Mouse (Mus musculus) hematopoietic stem cell, adult 5-6 weeks (primary cell): Measurements from ENCODE around the gene Dpep3. TPM values are rescaled to one million over a fixed set of nuclear protein-coding genes. Genes with fewer than 3 reads are reported as not detected.

Experiments used
- ATAC-seq, 2 experiments: fragments of 125-278 bp in 1 of 2; replicated peaks in 1 of 2; 2 replicates each; pipeline ENCODE4 v1.8.0; 2016 to 2017; ENCODE audit warnings: inconsistent platforms in 2 of 2, mild to moderate bottlenecking in 2 of 2, moderate number of reproducible peaks in 2 of 2, low read depth in 1 of 2, moderate TSS enrichment in 1 of 2; ENCODE audit not compliant: low FRiP score in 2 of 2, poor library complexity in 2 of 2, severe bottlenecking in 2 of 2, insufficient read depth in 1 of 2, low TSS enrichment in 1 of 2
- total RNA-seq: library from RNA; stranded (forward); fragments of 172-1452, 232-1000 nt; gene quantifications from 2 replicates; pipeline ENCODE4 v1.2.3, GENCODE M21; 2017

The Dpep3 gene
- total RNA-seq, 1 experiment from 2014 or later = not detected

DNA sequence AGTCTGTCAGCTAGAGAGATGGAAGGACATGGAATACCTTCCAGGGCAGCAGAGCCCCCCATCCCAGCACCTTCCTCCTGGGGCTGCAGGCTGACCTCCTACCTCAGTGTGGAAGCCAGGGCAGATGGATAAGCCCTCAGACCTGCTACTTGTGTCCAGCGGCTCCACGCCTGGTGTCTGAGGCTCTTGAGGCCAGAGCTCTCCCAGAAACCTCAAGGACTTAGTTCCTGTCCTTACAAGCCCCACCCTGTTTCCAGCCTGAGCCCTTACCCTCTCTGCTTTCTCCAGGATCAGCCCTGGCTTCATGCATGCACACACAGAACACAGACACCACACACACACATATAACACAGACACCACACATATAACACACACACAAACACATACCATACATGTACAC is 12.3 kb upstream of the Dpep3 start:
- ATAC-seq = no peak

DNA sequence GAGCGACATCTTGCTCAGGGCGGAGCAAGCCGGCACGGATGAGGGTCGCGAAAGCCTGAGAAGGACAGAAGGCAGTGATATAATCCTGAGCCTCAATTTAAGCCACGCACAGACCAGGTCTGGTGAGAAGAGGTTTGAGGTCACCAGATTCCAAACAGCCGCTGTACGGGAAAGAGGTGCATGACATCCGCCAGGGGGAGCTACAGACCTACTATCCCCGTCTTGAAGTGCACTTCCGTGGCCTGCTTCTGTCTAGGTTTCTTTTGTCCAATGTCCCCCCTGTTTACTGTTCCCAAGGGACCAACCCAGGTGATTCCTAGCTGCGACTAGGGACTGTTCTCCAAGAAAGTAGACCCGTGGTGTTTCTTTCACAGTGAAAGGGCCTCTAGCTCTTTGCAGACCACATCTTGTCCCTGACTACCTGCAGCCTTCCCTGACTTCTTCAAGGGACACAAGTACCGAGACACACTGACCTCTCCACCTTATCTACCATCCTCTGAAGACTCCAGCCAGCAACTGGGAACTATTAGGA is 11.7 kb upstream of the Dpep3 start, which contains the start of gene Dus2:
Gene Dus2 (plus strand): TSS at position 482 of the 532 bp plus-strand sequence.
- peak; percentile 88 to 89 for ATAC-seq

DNA sequence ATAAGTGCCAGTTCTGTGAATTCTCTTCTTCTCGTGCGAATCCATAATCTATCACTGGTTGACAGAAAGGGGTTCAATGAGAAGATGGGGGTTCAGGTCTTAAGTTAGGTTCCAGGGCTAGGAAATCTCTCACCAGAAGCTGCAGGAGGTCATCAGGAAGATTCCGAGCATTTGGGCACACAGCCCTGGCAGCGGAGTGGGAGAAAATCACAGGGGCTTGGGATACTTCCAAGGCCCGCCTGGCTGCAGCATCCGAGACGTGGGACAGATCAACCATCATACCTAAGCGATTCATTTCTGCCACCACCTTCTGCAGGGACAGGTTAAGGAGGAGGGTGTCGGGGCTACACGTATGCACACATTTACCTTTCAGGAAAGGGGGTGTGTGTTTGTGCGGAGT is 9.3 kb upstream of the Dpep3 start:
- ATAC-seq = no peak

DNA sequence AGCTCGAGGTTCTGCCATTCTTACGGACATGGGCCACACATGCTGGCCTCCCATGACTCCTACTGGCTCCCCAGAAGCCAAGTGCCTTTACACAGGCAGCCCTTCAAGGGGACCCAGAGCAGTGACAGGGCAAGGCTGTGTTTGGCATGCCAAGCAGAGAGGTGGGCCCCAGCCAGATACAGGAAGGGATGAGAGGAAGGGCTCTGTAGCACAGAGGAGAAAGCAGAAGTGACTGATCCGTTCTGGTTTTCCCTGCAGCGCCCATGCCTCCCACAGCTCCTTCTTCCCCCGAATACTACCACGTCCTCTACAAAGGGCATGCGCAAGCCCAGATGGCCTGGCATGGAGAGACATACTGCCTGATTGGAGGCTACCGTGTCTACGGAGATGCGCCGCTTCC is 4.2 kb upstream of the Dpep3 start:
- ATAC-seq = peak; percentile 83 to 87

DNA sequence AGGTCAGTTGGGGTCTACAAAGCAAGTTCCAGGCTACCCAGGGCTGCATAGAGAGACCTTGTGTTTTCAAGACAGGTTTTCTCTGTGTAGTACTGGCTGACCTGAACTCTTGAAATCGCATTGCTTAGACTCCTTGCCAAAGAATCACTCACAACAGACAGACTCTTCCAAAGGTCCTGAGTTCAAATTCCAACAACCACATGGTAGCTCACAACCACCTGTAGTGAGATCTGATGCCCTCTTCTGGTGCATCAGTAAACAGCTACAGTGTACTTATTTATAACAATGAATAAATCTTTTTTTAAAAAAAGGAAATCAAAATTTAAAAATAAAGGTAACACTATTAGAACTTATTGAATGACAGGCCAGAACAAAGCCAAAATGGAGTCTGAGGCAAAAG is 1.9 kb upstream of the Dpep3 start:
- ATAC-seq = no peak

DNA sequence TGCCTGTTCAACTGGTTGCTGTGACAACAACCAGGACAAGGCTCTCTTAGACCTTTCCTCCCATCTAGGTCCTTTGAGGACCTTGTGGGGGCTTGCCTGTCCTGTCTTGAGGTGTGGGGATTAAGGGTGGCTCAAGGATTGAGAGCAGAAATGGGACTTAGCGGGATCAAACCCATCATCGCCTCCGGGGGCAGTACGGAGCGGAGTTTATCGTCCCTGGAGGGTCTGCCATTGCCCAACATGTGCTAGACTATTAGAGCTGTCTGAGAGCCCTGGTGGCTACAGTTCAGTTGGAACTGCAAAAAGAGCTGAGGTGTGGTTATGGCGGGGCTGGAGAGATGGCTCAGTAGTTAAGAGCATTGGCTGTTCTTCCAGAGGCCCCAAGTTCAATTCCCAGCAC is 3.9 kb downstream of the Dpep3 start:
- ATAC-seq = no peak

DNA sequence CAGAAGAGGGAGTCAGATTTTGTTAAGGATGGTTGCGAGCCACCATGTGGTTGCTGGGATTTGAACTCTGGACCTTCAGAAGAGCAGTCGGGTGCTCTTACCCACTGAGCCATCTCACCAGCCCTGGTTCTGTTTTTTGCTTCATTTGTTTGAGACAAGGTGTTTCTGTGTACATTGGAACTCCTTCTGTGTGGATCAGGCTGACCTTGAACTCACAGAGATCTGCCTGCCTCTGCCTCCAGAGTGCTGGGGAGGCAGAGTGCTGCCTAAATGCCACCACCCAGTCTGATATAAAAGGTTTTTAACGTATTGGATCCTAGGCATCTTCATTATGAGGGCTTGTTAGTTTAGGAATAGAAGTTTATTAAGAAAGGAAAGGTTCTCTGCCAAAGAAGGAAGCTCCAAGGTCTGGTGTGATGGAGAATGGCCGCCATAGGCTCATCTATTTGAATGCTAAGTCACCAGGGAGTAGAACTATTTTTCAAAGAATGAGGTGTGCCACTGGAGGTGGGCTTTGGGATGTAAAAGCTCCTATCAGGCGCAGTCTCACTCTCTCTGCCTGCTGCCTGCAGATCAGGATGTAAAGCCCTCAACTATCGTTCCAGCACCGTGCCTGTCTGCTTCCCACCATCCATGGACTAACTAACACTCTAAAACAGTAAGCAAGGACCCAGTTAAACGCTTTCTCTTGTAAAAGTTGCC is 8.1 kb downstream of the Dpep3 start:
- ATAC-seq = no peak

DNA sequence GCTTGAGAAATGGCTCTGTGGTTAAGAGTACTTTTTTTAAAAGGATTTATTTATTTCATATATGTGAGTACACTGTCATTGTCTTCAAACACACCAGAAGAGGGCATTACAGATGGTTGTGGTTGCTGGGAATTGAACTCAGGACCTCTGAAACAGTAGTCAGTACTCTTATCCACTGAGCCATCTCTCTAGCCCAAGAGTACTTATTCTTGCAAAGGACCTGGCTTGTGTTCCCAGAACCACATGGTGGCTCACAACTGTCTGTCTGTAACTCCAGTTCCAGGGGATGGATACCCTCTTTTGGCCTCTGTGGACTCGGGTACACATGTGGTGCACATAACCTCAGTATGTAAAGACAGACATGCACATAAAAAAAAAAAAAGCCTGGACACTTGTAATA is 9.9 kb downstream of the Dpep3 start:
- ATAC-seq = no peak

DNA sequence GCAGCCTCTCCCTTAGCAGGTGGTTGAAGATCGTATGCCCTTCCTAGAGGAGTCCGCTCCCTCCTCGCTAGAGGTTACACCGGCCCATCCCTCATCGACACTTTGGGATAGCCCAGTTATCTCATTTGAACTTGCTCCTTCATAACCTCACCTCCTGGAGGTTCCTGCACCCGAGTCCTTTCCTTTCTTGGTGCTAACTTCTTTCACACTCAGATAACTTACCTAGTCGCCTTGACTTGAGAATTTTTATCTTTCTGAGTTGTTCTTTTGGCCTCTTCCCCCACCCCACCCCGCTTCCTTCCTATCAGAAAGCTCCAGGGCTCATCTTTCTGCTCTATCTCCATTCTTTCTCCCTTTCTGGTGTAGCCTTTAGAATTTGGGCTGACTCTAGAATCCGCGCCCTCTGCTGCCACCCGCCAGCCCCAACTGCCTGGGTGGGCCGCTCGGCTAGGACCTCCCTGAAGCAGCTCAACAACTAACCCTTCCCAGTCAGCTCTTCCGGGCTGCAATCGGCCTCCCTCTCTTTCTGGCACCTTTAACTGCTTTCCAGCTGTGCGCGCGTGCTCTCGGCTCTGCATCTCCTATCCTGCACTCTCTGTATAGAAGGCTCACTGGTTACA is 12.4 kb downstream of the Dpep3 start:
- peak; percentile 23 to 51; a peak in 2 of 4 replicates for ATAC-seq

DNA sequence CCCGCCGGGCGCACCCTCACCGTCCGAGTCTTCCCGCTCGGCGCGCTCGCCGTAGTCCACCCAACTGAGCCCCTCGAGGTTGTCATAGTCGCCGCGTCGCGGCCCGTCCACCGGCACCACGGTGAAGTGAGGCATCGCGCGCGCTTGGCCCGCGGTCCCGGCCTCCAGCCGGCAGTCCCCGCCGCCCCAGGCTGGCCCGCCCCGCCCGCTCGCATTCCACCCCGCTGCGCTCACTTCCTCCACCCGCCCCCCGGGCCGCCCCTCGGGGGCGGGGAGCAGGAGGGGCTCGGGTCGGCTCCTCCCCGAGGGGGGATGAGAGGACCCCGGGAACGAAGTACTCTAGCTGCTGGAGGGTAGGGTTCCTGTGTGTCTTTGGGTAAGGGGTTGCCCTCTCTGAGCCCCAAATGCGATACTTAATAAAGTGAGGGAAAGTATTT is 13.3 kb downstream of the Dpep3 start, which contains the start of gene Slc12a4:
Gene Slc12a4 (minus strand): TSS at position 193 of the 437 bp plus-strand sequence.
- ATAC-seq = peak; percentile 30 to 55; a peak in 2 of 4 replicates

DNA sequence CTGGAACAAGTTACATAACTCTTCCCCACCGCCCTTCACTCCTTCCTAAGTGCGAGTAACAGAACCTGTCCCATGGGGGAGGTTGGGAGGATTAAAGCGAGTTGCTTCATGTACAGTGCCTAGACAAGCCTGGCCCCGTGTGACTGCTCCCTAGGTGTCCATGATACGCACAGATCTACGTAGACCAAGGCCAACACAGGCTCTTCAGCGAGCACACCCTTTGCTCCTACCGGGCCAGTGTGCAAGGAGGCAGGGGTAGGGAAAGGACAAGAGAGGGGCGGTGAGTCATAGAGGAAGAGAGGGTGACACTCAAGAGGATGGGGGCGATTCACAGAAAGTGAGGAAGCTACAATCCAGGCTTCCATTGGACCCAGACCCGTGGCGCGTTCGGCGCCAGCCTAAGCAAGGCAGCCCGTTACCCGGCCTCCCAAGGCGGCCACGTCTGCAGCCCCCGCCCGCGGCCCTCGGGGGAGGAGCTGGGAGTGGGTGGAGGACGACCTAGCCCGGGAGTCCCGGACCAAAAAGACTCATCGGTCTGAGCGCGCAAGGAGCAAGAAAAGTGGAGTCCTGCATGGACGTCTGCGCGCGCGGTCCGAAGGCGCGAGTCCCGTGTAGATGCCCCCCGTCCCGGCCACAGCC is 13.8 kb downstream of the Dpep3 start:
- peak in 1 of 2 experiments; percentile 30; a peak in 2 of 4 replicates for ATAC-seq

DNA sequence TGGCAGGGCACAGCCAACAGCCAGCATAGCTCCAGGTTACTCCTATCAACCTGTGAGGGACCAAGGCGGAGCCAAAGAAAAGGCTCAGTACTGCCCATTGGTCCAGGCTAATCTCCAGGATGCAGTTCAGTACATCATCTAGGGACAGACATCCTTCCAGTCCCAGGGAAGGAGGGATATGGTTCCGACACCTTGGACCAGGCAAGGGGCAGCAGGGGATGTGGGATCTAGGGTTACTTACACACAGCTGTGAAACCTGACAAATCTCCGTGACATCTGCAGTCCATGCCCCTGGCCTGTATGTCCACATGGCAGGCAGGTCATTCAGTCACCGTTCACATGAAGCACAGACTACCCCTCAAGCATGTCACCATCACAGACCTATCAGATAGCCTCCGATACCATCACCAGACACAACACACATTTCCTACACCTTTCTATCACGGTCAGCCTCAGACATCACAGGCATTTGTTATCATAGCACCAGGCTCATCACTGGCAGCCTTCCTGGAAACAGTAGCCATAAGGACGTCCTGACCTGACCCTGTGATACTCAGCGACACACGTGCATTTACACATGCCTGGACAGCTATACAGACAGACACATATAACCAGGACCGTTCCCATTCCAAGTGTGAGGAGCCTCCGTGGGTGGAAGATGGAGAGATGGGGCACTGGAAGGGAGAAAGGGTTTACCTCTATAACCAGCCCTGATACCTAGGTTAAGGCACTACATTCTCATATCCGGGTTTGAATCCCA is 14.5 kb downstream of the Dpep3 start:
- no peak for ATAC-seq

DNA sequence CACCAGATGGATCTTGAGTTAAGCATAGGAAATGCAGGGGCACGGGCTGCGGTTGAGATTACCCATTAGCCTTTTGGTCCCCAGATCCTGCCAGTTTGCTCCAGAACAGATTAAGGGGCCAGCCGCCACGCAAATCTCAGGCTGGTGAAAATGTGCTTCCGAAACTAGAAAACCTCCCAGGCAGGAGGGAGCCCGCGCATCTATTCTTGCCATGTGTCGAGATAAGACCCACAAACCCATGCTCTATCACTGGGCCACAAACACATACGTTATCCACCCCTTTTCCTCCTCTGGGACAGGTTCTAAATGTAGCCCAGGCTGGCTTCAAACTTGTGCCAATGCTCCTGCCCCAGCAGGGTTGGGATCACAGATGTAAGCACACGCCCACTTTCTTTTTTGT is 17.7 kb downstream of the Dpep3 start:
- no peak; a peak in 1 of 4 replicates for ATAC-seq

DNA sequence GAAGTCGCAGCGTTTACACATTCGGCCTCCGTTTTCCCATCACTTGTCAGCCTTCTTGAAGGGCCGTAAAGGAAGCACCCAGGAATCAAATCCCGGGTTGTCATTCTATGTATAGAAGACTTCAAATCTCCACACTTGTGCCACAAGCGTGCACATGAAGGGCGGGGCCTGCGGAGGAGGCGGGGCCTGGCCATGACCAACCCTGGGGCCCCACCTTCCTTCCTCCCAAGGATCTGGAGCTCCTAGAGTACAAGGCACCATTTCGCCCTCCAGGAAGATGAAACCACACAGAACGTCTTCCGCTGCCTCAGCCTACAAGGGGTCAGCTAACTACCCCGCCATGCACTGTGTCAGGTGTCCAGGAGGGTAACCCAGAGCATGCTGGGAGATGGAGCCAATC is 18.1 kb downstream of the Dpep3 start:
- ATAC-seq = no peak

DNA sequence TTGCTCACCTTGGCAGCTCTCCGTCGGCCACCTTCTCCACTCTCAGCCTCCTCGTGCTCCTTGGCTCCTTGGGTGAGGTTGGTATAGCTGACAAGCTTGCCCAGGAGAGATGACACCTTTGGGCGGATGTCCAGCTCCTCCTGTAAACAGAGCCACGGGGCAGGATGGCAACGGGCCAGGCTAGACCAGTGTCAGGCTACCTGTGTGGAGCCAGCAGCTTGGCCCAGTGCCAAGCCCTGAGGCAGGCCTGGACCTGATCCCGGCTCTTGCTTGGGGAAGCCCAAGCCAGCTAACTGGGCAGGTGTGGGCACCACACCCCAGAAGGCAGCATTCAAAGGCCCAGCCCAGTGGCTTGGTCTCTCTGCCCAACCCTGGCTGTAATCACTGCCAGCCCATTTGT is 19.9 kb downstream of the Dpep3 start:
- no peak for ATAC-seq

DNA sequence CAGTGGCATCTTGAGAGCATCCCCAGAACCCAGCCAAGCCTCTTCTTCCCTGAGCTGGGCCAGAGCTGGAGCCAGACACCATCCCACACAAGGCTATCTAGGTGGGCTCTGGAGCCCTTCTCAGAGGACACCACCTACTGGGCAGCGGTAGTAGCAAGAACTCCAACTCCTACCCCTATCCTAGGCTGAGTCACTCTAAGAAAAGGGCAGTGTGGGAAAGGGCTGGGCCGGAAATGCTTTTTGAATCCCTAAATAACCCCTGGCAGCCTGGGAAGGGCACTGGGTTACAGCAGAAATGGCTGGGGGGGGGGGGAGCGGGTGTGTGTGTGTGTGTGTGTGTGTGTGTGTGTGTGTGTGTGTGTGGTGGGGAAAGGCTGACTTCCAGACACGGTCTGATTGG is 21.4 kb downstream of the Dpep3 start:
- ATAC-seq = no peak

DNA sequence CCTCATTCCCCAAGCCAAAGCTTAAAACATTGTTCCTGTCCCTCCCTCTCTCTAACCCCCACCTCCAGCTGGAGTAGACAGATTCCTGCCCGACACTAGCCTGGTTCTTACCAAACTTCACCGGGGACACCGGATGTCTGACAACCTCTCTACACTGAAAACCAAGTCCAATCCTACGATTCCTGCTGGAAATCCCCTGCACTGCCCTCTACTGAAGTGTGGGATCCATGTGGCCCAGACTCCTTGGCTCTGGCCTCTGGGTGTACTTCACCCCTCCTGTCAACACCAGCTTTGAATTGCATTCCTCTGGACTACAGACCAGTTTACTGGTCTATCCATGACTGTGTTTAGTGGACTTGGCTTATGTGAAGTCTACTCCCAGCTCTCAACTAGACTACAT is 22.7 kb downstream of the Dpep3 start:
- no peak for ATAC-seq
